Mouse (Mus musculus): Measurements from ENCODE around the gene Mrps7. TPM values are rescaled to one million over a fixed set of nuclear protein-coding genes. Genes with fewer than 3 reads are reported as not detected.

Gene Mrps7
- polyA plus RNA-seq, 1 experiment from 2014 or later = 49.5 TPM

DNA sequence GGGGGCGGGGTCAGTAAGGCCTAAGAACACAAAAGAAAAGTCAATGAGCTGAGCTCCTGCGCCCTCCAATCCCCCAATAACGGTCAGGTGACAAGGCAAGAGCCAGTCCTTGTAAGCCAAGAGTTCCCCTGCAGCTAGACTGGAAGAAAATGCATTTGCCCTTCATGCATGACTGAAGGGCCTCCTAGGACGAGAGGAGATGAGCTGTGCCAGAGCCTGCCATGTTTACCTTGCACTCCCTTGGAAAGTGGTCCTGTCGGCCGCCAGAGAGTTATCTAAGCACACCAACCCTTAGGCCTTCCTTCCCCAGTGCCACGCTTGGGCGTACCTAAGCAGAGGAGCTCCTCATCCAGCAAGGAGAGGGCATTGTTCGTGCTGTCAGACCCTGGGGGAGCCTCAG lies 15.7 kb upstream of the Mrps7 start:
- Histone ChIP-seq H3K36me3 (replicated peaks) (peaks cover 98% of the 10 kb centered on the region), H3K9ac (no peak overlapping the region), H3K4me2 (no peak overlapping the region), H3K4me3 (replicated peaks) (no peak overlapping the region), H3K27me3 (no peaks in the 10 kb centered on the region), H3K4me1 (replicated peaks) (no peaks in the 10 kb centered on the region), H3K27ac (replicated peaks) (no peak overlapping the region), H3K9me3 (replicated peaks) (no peaks in the 10 kb centered on the region)
- WGBS (ENCODE audit: insufficient replicate concordance) = 76% methylated on average over 9 of the region's 9 CpGs
- ATAC-seq (ENCODE audit: insufficient read depth) = no peak

DNA sequence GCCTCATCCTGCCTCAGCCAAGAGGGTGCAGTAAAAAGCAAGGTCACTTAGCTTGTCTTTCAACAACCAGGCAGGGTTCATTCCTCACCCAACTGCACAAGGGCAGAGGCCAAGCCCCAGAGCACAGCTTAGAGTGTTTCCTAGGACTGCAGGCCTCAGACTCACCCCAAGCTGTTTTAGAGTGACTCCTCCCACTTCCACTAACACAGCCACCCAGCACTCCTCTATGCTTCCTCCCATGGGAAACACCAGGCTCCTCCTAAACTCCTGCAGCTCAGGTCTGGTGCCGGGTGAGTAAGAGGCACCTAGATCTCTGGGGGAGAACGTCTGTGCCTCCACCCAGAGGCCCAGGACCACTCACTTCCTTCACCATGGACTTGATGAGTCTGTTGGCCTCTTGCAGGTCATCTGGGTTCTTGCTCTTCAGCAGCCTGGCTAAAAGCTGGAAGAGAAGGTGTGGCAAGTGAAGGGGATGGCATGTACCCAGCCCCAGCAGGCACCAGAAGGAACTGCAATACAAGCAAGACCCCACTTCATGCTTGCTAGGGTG lies 13.1 kb upstream of the Mrps7 start:
- Histone ChIP-seq H3K4me2 (no peak overlapping the region), H3K36me3 (replicated peaks) (peaks cover 96% of the 10 kb centered on the region), H3K9ac (no peak overlapping the region), H3K9me3 (replicated peaks) (no peaks in the 10 kb centered on the region), H3K27me3 (no peaks in the 10 kb centered on the region), H3K4me3 (replicated peaks) (no peak overlapping the region), H3K4me1 (replicated peaks) (no peaks in the 10 kb centered on the region), H3K27ac (replicated peaks) (no peak overlapping the region)
- ATAC-seq (ENCODE audit: insufficient read depth) = no peak
- WGBS (ENCODE audit: insufficient replicate concordance) = 77% methylated on average over 2 of the region's 2 CpGs

DNA sequence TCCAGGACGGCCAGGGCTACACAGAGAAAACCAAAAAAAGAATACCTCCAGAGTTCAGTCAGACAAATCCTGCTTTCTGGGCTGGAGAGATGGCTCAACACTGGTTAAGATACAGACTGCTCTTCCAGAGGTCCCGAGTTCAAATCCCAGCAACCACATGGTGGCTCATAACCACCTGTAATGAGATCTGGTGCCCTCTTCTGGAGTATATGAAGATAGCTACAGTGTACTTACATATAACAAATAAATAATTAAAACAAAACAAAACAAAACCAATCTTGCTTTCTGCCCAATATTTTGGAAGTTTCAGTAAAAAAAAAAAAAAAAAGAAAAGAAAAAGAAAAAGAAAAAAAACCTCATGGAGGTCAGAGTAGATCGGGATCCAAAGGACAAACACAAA lies 8.5 kb upstream of the Mrps7 start:
- 85% methylated on average over 3 of the region's 3 CpGs for WGBS (ENCODE audit: insufficient replicate concordance)
- no peak overlapping the region for H3K4me2 ChIP-seq
- peaks cover 89% of the 10 kb centered on the region for H3K36me3 ChIP-seq (replicated peaks)
- H3K27me3 ChIP-seq = no peaks in the 10 kb centered on the region
- peaks cover 15% of the 10 kb centered on the region for H3K4me1 ChIP-seq (replicated peaks)
- no peak overlapping the region for H3K9ac ChIP-seq
- no peak for ATAC-seq (ENCODE audit: insufficient read depth)
- no peaks in the 10 kb centered on the region for H3K9me3 ChIP-seq (replicated peaks)
- H3K4me3 ChIP-seq (replicated peaks) = no peak overlapping the region
- H3K27ac ChIP-seq (replicated peaks) = no peak overlapping the region

DNA sequence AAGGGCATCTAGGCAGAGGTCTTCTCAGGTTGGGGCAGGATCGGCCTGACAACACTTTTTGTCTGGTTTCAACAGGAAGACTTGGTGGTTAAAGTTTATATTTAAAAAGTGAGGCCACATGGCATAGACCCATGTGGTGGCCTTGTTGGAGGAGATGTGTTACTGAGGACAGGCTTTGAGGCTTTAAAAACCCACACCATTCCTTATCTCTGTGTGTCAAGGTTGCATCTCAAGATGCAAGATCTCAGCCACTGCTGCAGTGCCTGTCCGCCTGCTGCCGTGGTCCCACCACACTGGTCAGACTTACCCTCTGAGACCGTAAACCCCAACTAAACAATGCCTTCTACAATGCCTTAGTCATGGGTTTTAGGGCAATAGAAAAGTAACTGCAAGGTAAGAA lies 5.4 kb upstream of the Mrps7 start:
- Histone ChIP-seq H3K27ac (replicated peaks) (no peak overlapping the region), H3K4me3 (replicated peaks) (no peak overlapping the region), H3K4me1 (replicated peaks) (peaks cover 45% of the 10 kb centered on the region), H3K9ac (no peak overlapping the region), H3K4me2 (no peak overlapping the region), H3K27me3 (no peaks in the 10 kb centered on the region), H3K9me3 (replicated peaks) (no peaks in the 10 kb centered on the region), H3K36me3 (replicated peaks) (peaks cover 66% of the 10 kb centered on the region)
- ATAC-seq (ENCODE audit: insufficient read depth) = no peak
- WGBS (ENCODE audit: insufficient replicate concordance) = 44% methylated on average over 4 of the region's 4 CpGs

DNA sequence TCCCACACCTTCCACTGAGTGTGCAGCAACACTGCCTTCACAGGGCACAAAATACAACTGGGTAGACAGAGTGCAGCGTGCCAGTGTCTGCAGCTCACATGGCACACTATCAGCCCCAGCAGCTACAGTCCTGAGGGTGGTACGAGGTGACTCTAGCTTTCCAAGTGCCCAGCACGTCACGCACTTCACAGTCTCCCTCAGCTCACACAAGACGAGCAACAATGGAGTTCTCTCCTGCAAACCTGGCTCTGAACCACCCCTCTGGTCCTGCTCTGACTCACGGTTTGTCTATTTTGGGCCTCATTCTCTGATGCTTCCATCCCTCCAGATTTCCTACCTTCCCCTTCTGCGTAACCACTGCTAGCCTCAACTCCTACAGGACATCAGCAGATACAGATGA lies 4.0 kb upstream of the Mrps7 start:
- Histone ChIP-seq H3K4me1 (replicated peaks) (peaks cover 49% of the 10 kb centered on the region), H3K4me2 (no peak overlapping the region), H3K27me3 (no peaks in the 10 kb centered on the region), H3K27ac (replicated peaks) (no peak overlapping the region), H3K4me3 (replicated peaks) (no peak overlapping the region), H3K9ac (no peak overlapping the region), H3K36me3 (replicated peaks) (peaks cover 52% of the 10 kb centered on the region), H3K9me3 (replicated peaks) (no peaks in the 10 kb centered on the region)
- WGBS (ENCODE audit: insufficient replicate concordance) = 83% methylated on average over 7 of the region's 7 CpGs
- ATAC-seq (ENCODE audit: insufficient read depth) = no peak

DNA sequence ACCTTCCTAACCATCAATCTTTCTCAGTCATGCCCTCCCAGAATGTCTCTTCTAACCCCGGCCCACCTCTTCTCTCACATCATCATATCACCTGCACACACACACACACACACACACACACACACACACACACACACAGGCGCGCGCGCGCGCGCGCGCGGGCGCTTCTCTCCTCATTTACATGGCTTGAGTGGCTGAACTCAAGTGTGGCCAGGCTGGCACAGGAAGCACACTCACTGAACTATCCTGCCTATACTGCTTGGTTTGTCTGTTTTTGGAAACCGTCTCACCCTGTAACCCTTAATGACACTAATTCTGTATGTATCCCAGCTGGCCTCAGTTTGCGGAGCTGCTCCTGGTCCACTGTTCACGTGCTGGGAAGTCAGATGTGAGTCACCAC lies 3.0 kb upstream of the Mrps7 start:
- ATAC-seq (ENCODE audit: insufficient read depth) = no peak
- Histone ChIP-seq H3K36me3 (replicated peaks) (peaks cover 50% of the 10 kb centered on the region), H3K4me3 (replicated peaks) (no peak overlapping the region), H3K9me3 (replicated peaks) (no peaks in the 10 kb centered on the region), H3K4me1 (replicated peaks) (peaks cover 60% of the 10 kb centered on the region), H3K27me3 (no peaks in the 10 kb centered on the region), H3K9ac (no peak overlapping the region), H3K27ac (replicated peaks) (no peak overlapping the region), H3K4me2 (peak overlapping the region; percentile 2; the same call in 1 of the 2 replicates)
- WGBS (ENCODE audit: insufficient replicate concordance) = 94% methylated on average over 15 of the region's 15 CpGs

DNA sequence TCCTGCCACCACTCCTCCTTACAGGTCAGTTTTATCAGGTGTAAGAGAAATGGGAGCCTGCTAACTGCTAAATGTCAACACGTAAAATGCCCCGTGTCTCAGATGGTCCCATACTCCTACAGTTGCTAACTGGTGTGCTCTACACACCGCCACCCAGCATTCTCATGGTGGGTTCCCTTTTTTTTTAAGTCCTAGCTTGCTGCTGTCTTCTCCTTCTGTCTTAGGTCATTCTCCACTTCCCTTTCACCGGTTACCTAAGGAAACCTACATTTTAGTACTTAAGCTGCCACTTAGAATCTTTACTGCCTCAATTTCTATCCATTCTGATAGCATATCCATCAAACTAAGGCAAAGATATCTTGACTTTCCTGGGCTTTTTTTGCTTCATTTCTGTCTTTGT lies 2.6 kb upstream of the Mrps7 start:
- H3K4me3 ChIP-seq (replicated peaks) = no peak overlapping the region
- no peaks in the 10 kb centered on the region for H3K9me3 ChIP-seq (replicated peaks)
- H3K36me3 ChIP-seq (replicated peaks) = peaks cover 50% of the 10 kb centered on the region
- ATAC-seq (ENCODE audit: insufficient read depth) = no peak
- H3K4me2 ChIP-seq = peak overlapping the region; percentile 2; the same call in 1 of the 2 replicates
- H3K27ac ChIP-seq (replicated peaks) = peak overlapping the region; percentile 29; the same call in 1 of the 2 replicates
- H3K9ac ChIP-seq = no peak overlapping the region
- H3K4me1 ChIP-seq (replicated peaks) = peaks cover 64% of the 10 kb centered on the region
- WGBS (ENCODE audit: insufficient replicate concordance) = 50% methylated on average over 4 of the region's 4 CpGs
- no peaks in the 10 kb centered on the region for H3K27me3 ChIP-seq

DNA sequence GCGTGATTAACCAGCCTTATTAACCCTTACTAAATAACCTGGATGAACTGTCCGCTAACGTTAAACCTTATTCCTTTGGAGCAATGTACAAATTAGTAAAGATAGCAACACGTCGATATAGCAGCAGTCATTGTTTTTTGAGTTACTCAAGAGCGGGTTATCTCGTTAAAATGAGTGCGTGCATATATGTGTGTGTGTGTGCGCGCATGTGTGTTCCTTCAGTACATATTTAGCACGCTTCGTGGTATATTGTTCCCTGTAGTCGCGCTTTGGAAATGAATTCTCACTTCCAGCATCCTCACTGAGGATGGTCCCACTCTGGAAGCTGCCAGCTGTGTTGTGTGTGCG lies 623 bp upstream of the Mrps7 start:
- Histone ChIP-seq H3K4me1 (replicated peaks) (peaks cover 64% of the 10 kb centered on the region), H3K4me2 (peak overlapping the region; percentile 85), H3K27me3 (no peaks in the 10 kb centered on the region), H3K9me3 (replicated peaks) (no peaks in the 10 kb centered on the region), H3K36me3 (replicated peaks) (peaks cover 52% of the 10 kb centered on the region), H3K4me3 (replicated peaks) (peak overlapping the region; percentile 98), H3K27ac (replicated peaks) (peak overlapping the region; percentile 91), H3K9ac (peak overlapping the region; percentile 95)
- 2% methylated on average over 15 of the region's 15 CpGs for WGBS (ENCODE audit: insufficient replicate concordance)
- peak; percentile 0; the same call in 1 of the 2 replicates for ATAC-seq (ENCODE audit: insufficient read depth)

DNA sequence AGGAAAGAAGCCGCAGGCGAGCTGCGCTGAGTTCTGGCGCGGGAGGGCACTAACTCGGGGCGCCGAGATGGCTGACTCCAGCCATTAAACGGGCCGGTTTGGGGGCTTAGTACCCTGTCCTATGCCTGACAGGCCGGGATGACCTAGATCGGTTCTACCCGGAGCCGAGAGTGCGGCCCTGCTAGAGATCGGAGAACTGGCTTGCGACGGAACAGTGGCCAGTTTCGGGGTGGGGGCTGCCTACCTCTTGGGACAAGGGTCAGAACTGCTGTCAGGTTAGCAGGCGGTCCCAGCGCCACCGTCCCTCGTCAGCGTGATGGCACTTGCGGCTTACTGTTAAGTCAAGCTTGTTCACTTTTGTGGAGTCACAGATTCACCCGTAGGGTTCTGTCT lies 575 bp downstream of the Mrps7 start:
- H3K27me3 ChIP-seq = no peaks in the 10 kb centered on the region
- H3K27ac ChIP-seq (replicated peaks) = peak overlapping the region; percentile 91
- peaks cover 57% of the 10 kb centered on the region for H3K36me3 ChIP-seq (replicated peaks)
- peak overlapping the region; percentile 98 for H3K4me3 ChIP-seq (replicated peaks)
- WGBS (ENCODE audit: insufficient replicate concordance) = 0% methylated on average over 26 of the region's 26 CpGs
- H3K9me3 ChIP-seq (replicated peaks) = no peaks in the 10 kb centered on the region
- H3K4me1 ChIP-seq (replicated peaks) = peaks cover 60% of the 10 kb centered on the region
- H3K9ac ChIP-seq = peak overlapping the region; percentile 95
- peak; percentile 9 for ATAC-seq (ENCODE audit: insufficient read depth)
- H3K4me2 ChIP-seq = peak overlapping the region; percentile 85

DNA sequence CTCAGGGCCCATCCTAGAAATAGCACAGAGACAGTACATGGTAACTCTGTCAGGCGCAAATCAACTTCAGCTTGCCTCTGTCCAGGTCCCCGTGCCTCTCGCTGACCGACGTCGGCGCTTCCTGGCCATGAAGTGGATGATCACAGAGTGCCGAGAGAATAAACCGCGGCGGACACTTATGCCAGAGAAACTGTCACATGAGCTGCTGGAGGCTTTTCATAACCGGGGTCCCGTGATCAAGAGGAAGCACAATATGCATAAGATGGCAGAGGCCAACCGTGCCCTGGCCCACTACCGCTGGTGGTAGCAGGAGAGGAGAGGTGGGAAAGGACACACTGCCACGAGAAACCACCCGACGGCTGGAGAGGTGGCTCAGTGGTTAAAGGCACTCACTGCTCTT lies 3.0 kb downstream of the Mrps7 start:
- H3K4me2 ChIP-seq = no peak overlapping the region
- H3K4me1 ChIP-seq (replicated peaks) = peaks cover 59% of the 10 kb centered on the region
- WGBS (ENCODE audit: insufficient replicate concordance) = 86% methylated on average over 18 of the region's 18 CpGs
- H3K27me3 ChIP-seq = no peaks in the 10 kb centered on the region
- H3K27ac ChIP-seq (replicated peaks) = no peak overlapping the region
- H3K9ac ChIP-seq = no peak overlapping the region
- ATAC-seq (ENCODE audit: insufficient read depth) = no peak
- no peaks in the 10 kb centered on the region for H3K9me3 ChIP-seq (replicated peaks)
- no peak overlapping the region for H3K4me3 ChIP-seq (replicated peaks)
- H3K36me3 ChIP-seq (replicated peaks) = peaks cover 61% of the 10 kb centered on the region

DNA sequence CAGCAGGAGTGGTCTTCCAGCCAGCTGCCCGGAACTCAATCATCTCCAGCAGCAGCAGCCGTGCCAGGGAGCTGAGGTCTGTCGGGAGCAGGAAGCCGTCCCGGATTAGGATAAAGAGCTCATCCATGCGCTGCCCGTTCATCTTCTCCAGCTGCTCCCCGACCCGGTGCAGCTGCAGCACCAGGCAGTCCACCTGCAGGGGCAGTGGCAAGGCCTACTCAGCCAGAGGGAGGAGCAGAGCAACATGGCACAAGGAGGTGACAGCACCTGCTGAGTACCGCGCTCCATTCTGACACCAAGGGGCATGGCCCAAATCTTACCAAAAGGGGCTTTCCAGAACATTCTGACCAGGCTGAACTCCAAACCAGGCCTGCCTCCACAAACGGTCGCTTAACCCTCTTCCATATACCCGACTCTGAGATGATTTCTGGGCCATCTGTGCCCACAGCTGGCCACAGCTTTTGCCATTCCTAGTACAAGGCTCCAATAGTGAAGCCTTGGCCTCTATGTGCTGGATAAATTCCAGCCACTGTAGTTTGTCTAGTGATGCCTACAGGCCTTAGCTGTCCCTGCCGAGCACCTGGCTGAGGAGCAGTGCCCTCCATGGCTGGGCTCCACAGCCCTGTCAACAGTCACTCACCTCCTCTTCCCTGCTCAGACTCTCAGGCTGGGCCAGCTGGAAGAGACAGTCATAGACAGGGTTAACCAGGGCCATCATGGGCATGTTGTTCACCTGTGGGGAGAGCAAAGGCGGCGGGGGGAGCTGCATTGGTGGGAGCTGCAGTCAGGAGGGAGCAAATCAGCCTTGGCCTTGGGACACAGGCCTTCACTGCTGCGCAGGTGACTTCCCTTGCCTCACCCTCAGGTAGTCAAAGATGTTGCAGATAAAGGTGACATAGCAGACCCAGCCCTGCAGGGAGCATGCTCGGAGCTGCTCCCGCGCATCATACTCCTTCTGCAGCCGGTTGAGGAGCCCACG lies 5.0 kb downstream of the Mrps7 start:
- Histone ChIP-seq H3K4me1 (replicated peaks) (peaks cover 59% of the 10 kb centered on the region), H3K4me3 (replicated peaks) (no peak overlapping the region), H3K4me2 (no peak overlapping the region), H3K9me3 (replicated peaks) (no peaks in the 10 kb centered on the region), H3K27ac (replicated peaks) (no peak overlapping the region), H3K9ac (no peak overlapping the region), H3K27me3 (no peaks in the 10 kb centered on the region), H3K36me3 (replicated peaks) (peaks cover 57% of the 10 kb centered on the region)
- WGBS (ENCODE audit: insufficient replicate concordance) = 80% methylated on average over 23 of the region's 23 CpGs
- no peak for ATAC-seq (ENCODE audit: insufficient read depth)
